Mouse (Mus musculus) G1E (cell line): ENCODE data around the gene Ern1.

Source experiments
- CTCF ChIP-seq: IDR thresholded peaks from 2 replicates; pipeline ENCODE4 v1.5.1; 2012; ENCODE audit warnings: low read depth, low read length, inconsistent platforms, mixed read lengths
- GATA1 ChIP-seq: IDR thresholded peaks from 2 replicates; pipeline ENCODE4 v1.6.1; 2012; ENCODE audit warnings: borderline replicate concordance, low read length, inconsistent platforms, mixed read lengths
- GATA2 ChIP-seq: IDR thresholded peaks from 2 replicates; pipeline ENCODE4 v1.6.1; 2012; ENCODE audit warnings: low read depth, low read length, inconsistent platforms, borderline replicate concordance
- POLR2AphosphoS5 ChIP-seq: IDR thresholded peaks from 2 replicates; pipeline ENCODE4 v1.6.1; 2012; ENCODE audit warnings: low read depth, low read length, inconsistent platforms; ENCODE audit not compliant: insufficient replicate concordance
- TAL1 ChIP-seq: conservative IDR thresholded peaks from 2 replicates; pipeline ENCODE4 v1.6.1; 2012; ENCODE audit warnings: low read depth, low read length, inconsistent platforms, mixed read lengths

DNA sequence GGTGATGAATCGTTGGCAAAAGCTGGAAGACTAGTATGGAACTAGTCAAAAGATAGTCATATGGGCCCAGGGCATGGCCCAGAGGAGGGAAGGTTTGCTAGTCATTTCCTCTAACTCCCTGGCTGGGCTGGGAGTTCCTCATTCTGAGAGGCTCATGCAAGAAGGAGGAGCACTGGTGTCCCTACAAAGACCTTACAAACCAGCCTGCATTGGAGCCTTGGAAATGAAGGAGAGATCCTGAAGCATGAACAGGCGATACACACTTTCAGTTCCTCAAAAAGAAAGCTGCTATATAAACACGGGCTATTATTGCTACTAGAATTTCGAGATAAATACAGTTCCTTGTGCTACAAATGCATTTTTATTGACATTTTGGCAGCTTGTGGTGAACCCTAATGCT lies 59.5 kb downstream of the Ern1 start:
- TF ChIP-seq GATA2 (no peak), POLR2AphosphoS5 (no peak), CTCF (no peak), TAL1 (no peak), GATA1 (no peak)
